ENCODE assay signal across 14 mouse cellular contexts in the genomic region with DNA sequence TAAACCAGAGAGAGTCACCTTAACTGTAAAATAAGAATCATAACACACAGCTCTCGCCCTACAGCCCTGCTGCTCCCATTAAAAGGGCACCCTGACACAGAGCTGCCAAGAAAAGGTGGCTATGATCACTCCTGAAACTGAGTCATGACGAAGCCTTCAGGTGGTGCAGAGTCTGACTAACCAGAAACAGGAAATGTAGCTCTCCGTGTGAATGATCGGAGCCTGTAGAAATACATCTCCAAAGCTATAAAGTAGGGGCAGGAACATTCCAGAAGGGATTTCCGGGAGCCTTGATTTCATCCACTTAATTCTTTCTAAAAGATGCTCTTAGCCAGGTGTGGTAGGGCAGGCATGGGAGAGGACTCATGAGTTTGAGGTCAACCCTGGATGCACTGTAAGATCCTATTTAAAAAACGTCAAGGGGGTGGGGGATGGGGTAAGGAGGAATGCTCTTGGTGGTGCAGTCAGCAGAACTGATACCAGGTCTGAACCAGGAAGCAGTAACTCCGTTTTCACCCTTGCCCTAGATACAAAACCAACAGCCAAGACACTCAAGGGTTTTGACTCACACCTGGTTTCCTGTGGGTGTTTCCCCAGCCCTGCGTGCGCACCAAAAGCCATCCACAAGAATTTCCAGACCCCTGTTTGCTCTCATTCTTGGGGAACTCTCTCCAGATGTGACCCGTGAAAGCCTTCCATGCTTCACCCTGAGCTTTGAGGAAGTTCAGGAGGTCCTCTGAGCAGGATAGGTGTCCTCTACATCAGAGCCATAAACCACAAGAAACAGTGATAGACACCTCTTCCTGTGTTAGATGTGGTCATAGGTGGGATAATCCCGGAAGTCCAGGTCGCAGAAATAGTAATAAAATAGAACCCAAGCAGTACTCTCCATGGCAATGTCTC. TPM values are rescaled to one million over a fixed set of nuclear protein-coding genes. Genes with fewer than 3 reads are reported as not detected.
DNase-seq lines count a peak whose midpoint lies in the region; ATAC-seq and TF ChIP-seq lines count a peak whose summit lies in the region.
"Had no signal": no experiment of that assay in that cellular context is flagged by ENCODE, and none has a peak within 500 bp of the region (broad histone marks: within the 10 kb centered on the region; RNA-seq: fewer than 3 reads in every experiment).

No protein-coding gene starts in this region.

- peak overlapping the region; percentile 69 for H3K27ac ChIP-seq in lung, postnatal 0 days (ENCODE audit: low read length)
- H3K27ac ChIP-seq in stomach, embryonic 16.5 days (ENCODE audit: low read length), result peak overlapping the region; percentile 61
- H3K27ac ChIP-seq: limb, embryonic 12.5 days had no signal

- H3K4me2 ChIP-seq in lung, postnatal 0 days (replicated peaks; ENCODE audit: low read depth, low read length), result no peak overlapping the region
- H3K4me2 ChIP-seq in stomach, embryonic 16.5 days (ENCODE audit: low read depth, low read length), result no peak overlapping the region
- H3K4me2 ChIP-seq: limb, embryonic 12.5 days had no signal

- 0 out of 2 replicates have a peak, but pooled peaks cover 3% of the 10 kb centered on the region for H3K4me1 ChIP-seq in lung, postnatal 0 days (ENCODE audit: insufficient read depth, low read depth, low read length)
- peaks cover 15% of the 10 kb centered on the region for H3K4me1 ChIP-seq in stomach, embryonic 16.5 days (ENCODE audit: control insufficient read depth, insufficient read depth, low read length)

- H3K36me3 ChIP-seq in lung, postnatal 0 days (ENCODE audit: insufficient read depth, low read length), result peaks cover 16% of the 10 kb centered on the region; the same call in 1 of the 2 replicates
- H3K36me3 ChIP-seq in stomach, embryonic 16.5 days (ENCODE audit: control insufficient read depth, insufficient read depth, low read length), result no peaks in the 10 kb centered on the region

- no peaks in the 10 kb centered on the region for H3K27me3 ChIP-seq in lung, postnatal 0 days (replicated peaks; ENCODE audit: insufficient read depth, low read length)
- H3K27me3 ChIP-seq in stomach, embryonic 16.5 days (ENCODE audit: control insufficient read depth, insufficient read depth, low read length), result no peaks in the 10 kb centered on the region
- H3K27me3 ChIP-seq: limb, embryonic 12.5 days had no signal

- peak; percentile 81 for ATAC-seq in lung, postnatal 0 days
- ATAC-seq in stomach, embryonic 16.5 days (ENCODE audit: insufficient read depth, low FRiP score), result 0 out of 2 replicates have a peak, but pooled peaks have one; percentile 49
- ATAC-seq: forebrain, embryonic 14.5 days had no signal

- no peak overlapping the region for H3K4me3 ChIP-seq in lung, postnatal 0 days (ENCODE audit: low read depth, low read length)
- no peak overlapping the region for H3K4me3 ChIP-seq in stomach, embryonic 16.5 days (replicated peaks; ENCODE audit: low read length)
- H3K4me3 ChIP-seq: limb, embryonic 12.5 days had no signal

- no peaks in the 10 kb centered on the region for H3K9me3 ChIP-seq in lung, postnatal 0 days (ENCODE audit: low read length)
- H3K9me3 ChIP-seq in stomach, embryonic 16.5 days (replicated peaks; ENCODE audit: control insufficient read depth, low read length), result no peaks in the 10 kb centered on the region
- H3K9me3 ChIP-seq: limb, embryonic 12.5 days had no signal

- intact Hi-C loops in left cerebral cortex, postnatal 14 days (cut with DNase I), result no loop called here

- peak; percentile 27; the same call in 1 of the 2 replicates for TF ChIP-seq EP300 in lung, postnatal 0 days (IDR thresholded peaks at IDR 0.05)

- DNase-seq in CD4-positive helper T cell, adult 2 months (ENCODE audit: low read depth, low spot score), result peak; percentile 84
- peak; percentile 66 for DNase-seq in T-cell, adult 2 months (ENCODE audit: low spot score)
- peak; percentile 81 for DNase-seq in lung, postnatal 0 days (ENCODE audit: low spot score)
- DNase-seq in adrenal gland, postnatal 4 days (ENCODE audit: low spot score in 2 of 2), result no peak
- no peak for DNase-seq in kidney, adult 9 months
- no peak for DNase-seq in left cerebral cortex, postnatal 14 days (ENCODE audit: low spot score in 2 of 2)
- DNase-seq: cerebellum, adult 8-10 months; heart, postnatal 14 days; layer of hippocampus, adult 9-11 months; spleen, adult 18-20 months had no signal

- no peak for TF ChIP-seq CTCF in lung, postnatal 0 days (IDR thresholded peaks at IDR 0.05)

- 56% methylated on average over 12 of the region's 12 CpGs for WGBS in lung, postnatal 0 days
- 71% methylated on average over 12 of the region's 12 CpGs for WGBS in stomach, embryonic 16.5 days

- H3K9ac ChIP-seq in lung, postnatal 0 days (replicated peaks; ENCODE audit: low read depth), result no peak overlapping the region
- H3K9ac ChIP-seq in stomach, embryonic 16.5 days (ENCODE audit: low read length), result no peak overlapping the region
- H3K9ac ChIP-seq: limb, embryonic 12.5 days had no signal

RNA-seq across cellular contexts. Expression of a gene that starts 41.4 kb away (rescaled TPM):
- polyA plus RNA-seq in lung, postnatal 0 days (2015; fragmentation: Nextera tagmentation; extraction: Ambion mirVana), result 0.24 and 0.31 TPM in 2 replicates
- 0.10 and 4.4 TPM in 2 replicates for polyA plus RNA-seq in stomach, embryonic 16.5 days (2015; fragmentation: Nextera tagmentation; extraction: Ambion mirVana)
- total RNA-seq in adrenal gland, postnatal 4 days (2021), result 1 to 10 TPM; 1.3 to 5.1 TPM
- under 1 TPM; 0.38 to 0.42 TPM for total RNA-seq in left cerebral cortex, postnatal 14 days (2021)
- polyA plus RNA-seq: forebrain, embryonic 14.5 days; kidney, embryonic 14.5 days had no signal

Comparison
In these comparisons a context has a peak if more than half of its experiments do, and no peak if none do; other contexts are left out.
1. DNase-seq: peak in CD4-positive helper T cell, adult 2 months (single experiment), T-cell, adult 2 months (single experiment) and lung, postnatal 0 days (single experiment); none in adrenal gland, postnatal 4 days (0 of 2), kidney, adult 9 months (single experiment) and left cerebral cortex, postnatal 14 days (0 of 2).